Mouse (Mus musculus): Measurements from ENCODE around the gene Btbd7.

Gene Btbd7

DNA sequence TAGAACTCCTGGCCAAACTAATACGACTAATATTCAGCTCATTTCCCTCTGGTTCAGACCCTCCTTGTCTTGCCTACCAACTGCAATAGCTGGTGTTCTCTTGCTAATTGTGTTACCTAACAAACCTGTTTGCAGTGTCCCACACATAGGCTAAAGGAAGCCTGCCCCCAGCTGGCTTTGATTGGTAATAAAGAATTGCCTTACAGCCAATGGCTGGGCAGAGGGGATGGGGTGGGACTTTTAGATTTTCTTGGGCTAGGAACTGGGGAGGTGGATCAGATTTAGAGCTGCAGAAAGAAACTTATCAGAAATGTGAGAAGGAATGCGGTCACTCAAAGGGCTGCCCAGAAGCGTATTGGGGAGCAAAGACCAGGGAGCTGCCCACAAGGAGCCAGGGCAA lies 98.8 kb downstream of the Btbd7 start:
- in situ Hi-C loops (cut with MboI): no loop called here

DNA sequence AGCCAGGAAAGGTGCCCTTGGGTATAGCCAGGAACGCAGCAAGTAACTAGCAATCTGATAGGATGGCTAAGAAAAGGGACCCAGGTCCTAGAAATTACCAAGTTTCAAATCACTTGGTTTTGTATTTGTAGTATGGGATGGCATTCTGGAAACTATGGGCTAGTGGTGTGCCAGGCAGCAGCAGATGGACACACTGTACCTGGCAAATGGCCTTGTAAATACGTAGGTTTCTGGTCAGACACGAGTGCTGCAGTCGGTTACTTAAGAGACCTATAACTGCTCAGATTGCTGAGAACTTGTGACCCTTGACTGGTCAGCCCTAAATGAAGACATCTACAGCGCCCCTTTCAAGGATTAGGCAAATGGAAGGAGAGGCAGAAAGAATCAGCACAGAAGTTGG lies 100.1 kb downstream of the Btbd7 start:
- in situ Hi-C loops (cut with MboI): no loop called here

DNA sequence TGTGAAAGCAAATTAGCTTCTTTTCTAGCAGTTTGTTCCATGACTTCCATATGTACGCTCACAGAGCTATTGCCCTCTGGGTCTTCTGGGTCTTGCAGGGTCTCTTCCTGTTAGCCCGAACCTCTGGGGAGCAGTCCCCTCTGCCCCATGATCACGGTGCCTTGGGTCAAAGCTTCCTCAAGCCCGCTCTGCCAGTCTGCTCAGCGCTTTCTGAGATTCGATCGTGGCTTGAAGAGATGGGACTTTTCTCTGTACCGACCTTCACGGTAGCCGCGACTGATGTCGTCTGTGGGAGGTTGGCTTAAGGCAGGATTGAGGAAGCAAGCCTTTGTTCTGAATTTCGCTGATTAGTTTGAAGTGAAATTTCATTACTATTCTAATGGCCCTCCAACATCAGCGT lies 102.2 kb downstream of the Btbd7 start:
- in situ Hi-C loops (cut with MboI): no loop called here

DNA sequence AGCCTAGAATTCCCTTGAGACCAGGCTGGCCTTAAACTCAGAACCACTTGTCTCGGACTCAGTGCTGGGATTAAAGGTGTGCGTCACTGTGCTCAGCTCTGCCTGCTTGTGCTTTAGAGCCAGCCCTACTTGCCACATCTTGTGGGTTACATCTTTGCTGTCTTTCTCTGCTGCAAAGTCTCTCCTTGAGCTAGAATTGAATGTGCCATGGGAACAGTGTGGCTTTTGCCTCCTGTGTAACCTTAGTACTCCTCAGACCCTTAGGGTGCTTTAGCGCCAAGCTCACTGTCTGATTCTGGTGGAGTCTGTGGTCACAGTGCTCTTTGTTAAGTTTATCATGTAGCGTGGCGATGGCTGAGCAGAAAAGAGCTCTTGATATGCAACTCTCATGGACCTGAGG lies 105.6 kb downstream of the Btbd7 start:
- in situ Hi-C loops (cut with MboI): no loop called here

DNA sequence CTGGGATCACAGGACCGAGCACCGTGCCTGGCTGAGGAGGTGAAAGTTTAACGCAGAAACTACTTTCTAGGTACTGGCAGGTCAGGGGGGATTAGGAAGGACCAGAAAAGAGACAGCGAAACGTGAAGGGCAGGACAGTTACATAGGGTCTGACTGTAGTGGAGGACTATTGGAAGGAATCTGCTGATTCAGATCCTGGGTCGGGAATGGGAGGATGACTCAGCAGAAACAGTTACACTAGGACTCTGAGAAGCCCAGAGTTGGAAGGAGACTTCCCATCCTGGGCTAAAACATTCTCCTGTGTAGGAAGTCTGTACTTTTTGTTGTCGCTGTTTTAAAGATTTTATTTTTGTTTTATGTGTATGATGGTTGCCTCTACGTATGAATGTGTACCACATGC lies 106.7 kb downstream of the Btbd7 start:
- in situ Hi-C loops (cut with MboI): no loop called here

DNA sequence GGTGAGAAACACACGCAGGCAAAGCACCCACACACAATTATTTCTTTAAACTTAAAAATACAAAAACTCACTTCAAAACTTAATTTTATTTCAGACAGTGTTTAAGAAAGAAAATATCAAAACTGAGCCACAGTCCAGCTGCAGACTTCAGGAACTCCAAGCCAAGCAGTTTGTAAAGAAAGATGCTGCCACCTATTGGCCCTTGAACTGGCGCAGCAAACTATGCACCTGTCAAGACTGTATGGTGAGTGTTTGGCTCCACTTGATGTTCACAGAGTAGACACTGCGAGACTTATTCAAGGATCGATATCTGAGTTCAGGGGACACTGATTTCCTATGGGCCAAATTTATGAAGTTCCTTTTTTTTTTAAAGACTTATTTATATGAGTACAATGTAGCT lies 109.3 kb downstream of the Btbd7 start:
- in situ Hi-C loops (cut with MboI): no loop called here

DNA sequence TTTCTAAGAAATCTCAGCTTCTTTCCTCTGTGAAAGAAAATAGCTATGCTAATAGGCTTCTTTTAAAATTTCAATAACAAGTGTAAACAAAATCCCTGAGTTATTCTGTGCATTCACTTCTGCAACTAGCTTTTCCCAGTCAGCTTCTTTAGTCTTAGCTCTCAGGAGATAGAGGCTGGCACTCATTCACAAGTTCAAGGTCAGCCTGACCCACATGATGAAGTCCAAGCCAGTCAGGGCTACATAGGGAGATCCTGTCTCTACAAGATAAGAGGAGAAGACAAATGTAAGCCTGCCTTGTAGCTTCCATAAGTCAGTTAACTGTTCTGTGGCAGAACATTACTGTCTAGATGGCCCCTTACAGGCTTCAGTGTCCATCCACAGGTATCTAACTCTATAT lies 114.6 kb downstream of the Btbd7 start:
- in situ Hi-C loops (cut with MboI): no loop called here

DNA sequence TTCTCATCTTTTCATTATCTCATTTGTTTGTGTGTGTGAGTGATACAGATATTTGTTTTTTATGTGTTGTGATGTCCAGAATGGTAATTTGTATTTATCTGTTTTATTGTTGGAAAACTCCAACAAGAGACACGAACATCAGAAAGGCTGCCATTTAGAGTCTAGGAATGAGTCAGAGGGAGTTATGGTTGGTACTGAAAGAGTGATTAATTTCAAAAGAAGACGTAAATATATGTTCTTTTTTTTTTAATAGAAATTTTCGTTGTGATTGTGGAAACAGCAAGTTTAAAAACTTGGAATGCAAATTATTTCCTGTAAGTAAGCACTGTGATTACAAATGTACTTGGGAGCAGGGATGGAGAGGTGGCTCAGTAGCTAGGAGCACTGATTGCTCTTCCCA lies 116.6 kb downstream of the Btbd7 start:
- in situ Hi-C loops (cut with MboI): no loop called here

DNA sequence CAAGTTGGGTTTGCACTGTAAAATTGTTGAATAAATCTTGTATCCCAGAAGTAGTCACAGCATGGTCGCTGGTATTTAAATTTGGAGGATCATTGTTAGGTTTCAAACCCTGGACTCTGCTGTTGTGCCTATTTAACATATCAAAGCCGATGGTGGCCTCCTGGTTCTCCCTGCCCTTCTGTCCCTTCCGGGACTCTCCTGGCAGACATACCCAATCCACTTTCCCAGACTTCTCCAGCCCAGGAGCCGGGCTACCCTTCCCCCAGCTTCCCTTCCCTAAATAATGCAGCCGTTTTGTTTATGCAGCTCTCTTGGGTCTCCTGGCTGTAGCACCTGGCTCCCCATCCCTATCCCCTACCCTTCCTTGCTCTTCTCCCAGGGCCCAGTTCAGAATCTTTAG lies 119.3 kb downstream of the Btbd7 start:
- in situ Hi-C loops (cut with MboI): no loop called here

DNA sequence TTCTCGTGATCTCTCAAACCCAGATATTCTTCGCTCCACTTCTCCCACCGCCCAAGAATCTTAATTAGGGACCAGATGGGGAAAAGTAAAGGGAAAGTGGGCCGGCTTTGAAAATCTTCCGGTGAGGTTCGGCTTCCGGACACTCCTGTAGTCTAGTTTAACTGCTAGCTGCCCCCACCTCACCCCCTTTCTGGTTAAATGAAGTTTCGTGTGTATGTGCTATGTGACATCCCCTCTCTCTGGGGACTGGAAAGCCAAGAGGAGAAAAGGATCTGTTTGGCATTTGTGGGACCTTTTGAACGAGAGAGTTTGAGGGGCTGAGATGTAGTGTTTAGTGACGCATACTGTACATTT lies 119.9 kb downstream of the Btbd7 start, which contains the start of gene Gm20604:
Gm20604 (minus strand) TSS at position 270 of the 354 bp plus-strand sequence.
- in situ Hi-C loops (cut with MboI): no loop called here

DNA sequence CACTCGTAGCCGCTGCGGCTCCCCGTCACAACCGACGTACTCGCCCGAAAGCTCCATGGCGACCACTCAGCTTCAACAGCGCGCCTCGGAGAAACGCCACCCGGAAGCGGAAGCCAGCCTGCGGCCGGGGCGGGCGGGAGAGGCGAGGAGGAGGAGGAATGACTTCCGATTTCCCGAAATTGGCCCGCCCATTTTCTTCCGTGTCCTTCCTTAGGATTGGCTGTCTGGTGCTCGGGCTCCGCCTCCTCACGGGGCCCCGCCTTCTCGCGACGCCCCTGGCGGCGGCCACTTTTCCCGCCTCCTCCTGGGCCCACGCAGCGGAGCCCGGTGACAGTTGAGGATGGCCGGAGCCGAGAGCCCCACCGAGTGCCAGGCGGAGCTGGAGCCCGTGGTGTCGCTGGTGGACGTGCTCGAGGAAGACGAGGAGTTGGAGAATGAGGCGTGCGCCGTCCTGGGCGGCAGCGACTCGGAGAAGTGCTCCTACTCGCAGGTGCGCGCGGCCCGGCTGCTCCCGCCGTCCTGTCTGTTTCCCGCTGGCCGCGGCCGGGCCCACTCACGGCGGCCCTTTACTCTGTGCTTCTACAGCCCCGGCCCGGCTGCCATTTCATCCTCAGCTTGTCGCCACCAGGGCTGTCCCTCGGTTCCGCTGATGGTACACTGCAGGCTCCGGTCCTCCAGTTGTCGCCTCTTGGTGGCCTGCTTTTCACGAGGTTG lies 120.4 kb downstream of the Btbd7 start, which contains the start of the genes Gm28051, Gon7 and Ubr7:
Gm28051 (minus strand) TSS at position 77 of the 714 bp plus-strand sequence.
Gon7 (minus strand) TSS at position 115 of the 714 bp plus-strand sequence.
Ubr7 (plus strand) TSS at position 279 of the 714 bp plus-strand sequence.
- in situ Hi-C loops (cut with MboI): no loop called here

DNA sequence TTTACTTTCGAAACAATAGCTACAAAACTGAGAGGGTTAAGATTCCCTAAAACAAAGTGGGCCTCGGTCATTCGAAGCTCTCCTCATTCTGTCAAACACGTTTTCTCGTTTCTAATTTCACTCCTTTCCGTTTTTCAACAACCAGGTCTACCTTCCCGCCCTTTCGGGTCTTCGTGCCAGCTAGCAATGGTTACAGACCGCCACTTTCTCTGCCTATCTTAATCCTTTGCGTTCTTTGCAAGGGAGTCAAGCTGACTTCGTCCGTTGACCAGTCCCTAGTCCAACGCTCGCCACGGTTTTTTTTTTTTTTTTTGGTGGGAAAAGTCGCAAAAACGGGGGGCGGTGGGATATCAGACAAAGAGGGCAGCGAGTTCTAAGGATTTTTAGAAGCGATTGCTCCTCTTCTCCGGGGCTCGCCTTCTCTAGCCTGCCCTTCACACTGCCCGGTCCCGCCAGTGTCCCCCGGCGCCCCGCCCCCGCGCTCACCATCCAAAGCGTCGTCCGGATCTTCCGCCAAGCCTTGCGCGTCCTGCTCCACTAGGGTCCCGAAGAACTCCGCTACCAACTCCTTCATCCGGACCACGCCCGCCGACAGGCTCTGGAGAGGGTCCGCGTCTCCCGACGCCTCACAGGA lies 121.1 kb downstream of the Btbd7 start:
- in situ Hi-C loops (cut with MboI): no loop called here

DNA sequence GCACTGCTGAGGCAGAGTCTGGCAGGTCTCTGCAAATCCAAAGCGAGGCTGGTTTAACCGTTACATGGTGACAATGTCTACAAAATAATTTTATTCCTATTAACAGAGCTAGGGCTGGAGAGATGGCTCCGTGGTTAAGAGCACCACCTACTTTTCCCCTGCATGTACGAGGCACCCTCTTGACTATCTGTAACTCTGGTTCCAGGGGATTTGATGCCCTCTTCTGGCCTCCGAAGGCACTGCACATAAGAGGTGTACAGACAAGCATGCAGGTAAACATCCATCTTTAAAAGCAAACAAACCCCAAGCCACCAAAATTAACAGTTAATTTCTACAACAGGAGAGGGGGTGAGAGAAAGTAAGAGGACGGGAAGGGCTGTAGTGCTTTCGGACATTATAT lies 122.0 kb downstream of the Btbd7 start:
- in situ Hi-C loops (cut with MboI): no loop called here

DNA sequence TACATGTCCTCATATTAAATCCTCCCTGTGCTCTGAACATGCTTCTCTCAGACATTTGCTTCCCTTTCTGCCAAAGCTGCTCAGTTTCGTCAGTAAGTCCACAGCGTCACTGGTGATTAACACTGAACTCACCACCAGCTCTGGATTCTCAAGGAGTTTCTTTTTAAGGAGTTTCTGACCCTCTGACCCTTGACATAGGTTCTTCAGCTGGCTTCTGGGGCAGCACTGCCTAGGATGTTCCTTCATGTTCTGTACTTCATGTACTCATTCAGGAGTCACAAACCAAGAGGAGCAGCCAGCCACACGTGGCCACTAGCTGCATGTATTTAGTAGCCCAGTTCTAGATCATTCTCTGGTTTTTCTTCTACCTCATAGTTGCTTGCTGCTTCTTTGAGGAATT lies 130.0 kb downstream of the Btbd7 start:
- in situ Hi-C loops (cut with MboI): loop anchor here (25.0 kb wide), 2 partner anchors 314 to 786 kb away; partner anchors contain the start of gene Atxn3

DNA sequence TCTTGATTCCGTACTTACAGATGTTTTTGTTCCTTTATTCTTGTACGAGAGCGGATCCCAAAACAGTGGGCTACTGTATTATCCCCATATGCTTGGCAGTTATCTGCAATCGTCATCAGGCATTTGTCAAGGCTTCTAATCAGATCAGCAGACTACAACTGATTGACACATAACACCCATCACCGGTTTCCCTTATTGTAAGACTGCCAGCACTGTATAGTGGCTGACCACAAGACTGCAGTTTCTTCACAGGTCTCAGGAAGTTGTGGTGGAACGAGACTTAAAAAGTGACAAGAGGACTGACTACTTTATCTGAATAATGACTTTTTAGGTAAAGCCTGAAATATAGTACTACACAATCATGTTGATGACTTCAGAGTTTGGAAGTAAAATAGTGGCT lies 133.4 kb downstream of the Btbd7 start:
- in situ Hi-C loops (cut with MboI): loop anchor here (25.0 kb wide), 2 partner anchors 317 to 783 kb away; partner anchors contain the start of gene Atxn3

DNA sequence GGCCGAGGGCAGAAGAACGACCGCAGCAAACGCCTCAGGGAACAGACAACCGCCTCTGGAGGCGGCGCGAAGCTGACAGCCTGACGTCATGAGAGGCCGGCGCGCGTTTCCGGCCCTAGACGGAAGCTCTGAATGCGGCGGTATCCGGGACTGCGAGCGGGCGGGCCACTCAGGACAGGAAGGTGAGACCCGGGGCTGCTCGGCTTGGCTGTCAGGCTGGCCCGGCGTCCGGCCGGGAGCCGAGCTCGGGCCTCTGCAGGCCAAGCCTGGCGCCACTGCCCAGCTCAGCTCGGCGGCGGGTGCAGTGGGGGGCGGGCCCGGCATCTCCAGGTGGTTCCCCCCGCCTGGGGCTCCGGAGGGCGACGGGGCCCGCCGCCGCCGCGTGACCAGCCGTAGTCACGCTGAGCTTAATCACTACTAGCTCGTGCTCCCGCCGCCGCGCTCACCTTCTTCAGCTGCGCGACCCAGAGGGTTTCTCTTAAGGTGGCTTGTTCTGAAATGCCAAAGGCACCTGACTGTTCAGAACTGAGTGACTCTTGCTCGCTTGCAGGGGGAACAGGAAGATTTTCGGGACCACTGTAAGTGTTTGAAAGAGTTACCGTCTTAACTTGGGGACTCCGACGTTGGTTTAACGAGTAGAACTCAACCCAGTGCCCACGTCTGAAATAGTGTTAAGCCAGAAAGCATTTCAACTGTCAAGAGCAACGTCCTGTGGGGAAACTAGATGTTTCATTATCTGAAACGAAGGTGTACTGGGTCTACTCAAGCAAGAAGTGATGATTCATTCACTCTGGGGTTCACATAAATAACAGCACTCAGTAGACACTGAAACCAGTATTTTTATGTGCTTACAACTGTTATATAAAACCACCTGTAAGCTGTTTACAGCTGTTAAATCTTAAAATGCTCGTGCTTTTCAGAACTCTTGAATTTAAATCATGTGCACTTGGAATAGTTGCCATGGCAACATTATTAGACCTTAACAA lies 134.4 kb downstream of the Btbd7 start, which contains the start of the genes Moap1 and Tmem251:
Moap1 (minus strand) TSS at position 73 of the 986 bp plus-strand sequence.
Tmem251 (plus strand) TSS at position 174 of the 986 bp plus-strand sequence.
- in situ Hi-C loops (cut with MboI): loop anchor here (25.0 kb wide), 2 partner anchors 318 to 782 kb away; partner anchors contain the start of gene Atxn3

DNA sequence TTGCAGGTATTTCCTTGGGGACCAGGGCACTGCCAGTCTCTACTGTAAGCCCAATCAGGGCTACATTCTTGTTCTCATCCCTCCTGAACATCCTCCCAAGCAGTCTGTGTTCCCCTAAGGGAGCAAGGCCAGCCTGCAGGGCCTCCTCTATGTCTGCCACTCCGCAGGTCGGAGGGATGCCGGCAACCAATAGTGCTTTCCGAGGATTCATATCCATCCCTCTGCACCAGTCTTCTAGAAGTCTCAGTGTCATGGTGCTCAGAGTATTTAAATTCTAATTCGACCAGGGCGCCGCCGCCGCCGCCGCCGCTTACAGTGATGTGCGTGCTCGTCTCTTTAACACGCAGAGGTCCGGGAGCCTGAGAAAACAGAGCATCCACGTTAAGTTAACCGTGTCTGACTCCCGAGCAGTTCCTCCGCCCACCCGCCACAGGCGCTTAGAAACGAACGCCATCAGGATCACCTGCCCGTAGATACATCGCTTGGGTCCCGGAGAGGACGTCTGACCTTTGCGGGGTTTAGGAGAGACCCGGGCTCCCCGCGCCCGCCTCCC lies 135.2 kb downstream of the Btbd7 start:
- in situ Hi-C loops (cut with MboI): loop anchor here (25.0 kb wide), 2 partner anchors 319 to 781 kb away; partner anchors contain the start of gene Atxn3

DNA sequence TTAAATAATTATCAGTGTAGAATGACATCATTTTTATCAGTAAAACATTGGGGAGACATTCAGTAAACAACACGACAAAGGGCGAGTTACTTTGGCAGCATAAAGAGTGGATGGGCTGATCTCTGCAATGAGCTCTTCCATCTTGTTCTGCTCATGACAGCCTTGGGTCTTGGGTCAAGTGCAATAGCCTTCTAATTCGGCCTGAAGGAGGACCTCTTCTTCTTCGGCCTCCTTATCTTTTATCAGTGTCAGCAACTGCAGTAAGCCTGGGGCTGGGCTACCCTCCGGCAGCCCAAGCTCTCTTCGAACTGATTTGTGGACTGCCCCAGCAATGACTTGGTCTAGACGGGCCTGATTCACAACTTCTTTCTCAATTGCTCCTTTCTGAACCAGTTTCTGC lies 136.2 kb downstream of the Btbd7 start:
- in situ Hi-C loops (cut with MboI): loop anchor here (25.0 kb wide), 2 partner anchors 320 to 780 kb away; partner anchors contain the start of gene Atxn3

DNA sequence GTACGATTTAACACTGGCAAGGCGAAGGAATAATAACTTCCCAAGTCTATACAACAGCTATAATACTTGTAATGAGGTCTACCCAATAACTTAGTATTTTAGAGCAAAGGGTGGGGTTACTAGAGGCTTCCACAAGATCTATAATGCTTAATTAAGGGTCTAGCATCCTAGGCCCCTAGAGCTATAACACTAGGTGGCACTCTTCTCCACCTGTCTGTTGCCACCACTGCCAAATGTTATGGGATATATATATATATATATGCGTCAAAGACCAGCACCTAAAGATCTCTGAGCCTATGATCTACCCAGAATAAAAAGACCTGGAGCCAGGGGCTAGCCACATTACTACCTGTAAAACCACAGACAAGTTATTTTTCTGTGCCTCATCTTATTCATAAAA lies 138.0 kb downstream of the Btbd7 start:
- in situ Hi-C loops (cut with MboI): loop anchor here (25.0 kb wide), 2 partner anchors 322 to 778 kb away; partner anchors contain the start of gene Atxn3

DNA sequence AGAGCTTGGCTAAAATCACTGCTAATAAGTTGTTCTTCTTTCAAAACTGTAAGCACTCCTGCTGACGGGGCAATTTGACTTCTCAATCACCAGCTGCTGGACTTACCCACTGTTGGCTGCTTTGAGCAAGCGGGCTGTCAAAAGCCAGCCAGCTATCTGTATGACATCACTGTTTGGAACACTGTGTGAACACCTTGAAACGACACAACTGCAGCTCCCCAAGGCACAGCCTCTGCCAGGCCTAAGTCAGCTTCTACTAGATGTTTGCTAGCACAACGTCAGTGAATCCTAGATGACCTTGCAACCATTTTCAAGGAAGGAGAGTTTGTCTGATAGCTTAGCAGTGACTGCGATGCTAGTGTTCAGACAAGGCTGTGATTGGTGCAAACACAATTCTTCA lies 139.2 kb downstream of the Btbd7 start:
- in situ Hi-C loops (cut with MboI): loop anchor here (25.0 kb wide), 2 partner anchors 323 to 777 kb away; partner anchors contain the start of gene Atxn3

DNA sequence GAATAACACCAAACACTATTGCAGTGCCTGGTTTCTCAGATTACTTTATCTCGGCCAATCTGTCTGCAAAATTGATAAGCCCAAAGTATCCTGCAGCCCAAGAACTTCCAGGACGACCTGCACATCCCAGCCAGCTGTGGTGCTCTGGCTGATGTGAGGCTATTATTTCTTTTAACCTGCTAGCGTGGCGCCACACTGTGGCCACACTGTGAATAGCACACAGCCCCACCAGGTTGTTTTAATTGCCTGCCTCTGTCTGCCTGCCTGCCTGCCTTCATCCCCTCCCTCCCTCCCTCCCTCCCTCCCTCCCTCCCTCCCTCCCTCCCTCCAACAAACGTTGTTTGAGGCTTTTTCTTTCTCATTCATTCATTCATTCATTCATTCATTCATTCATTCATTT lies 144.9 kb downstream of the Btbd7 start:
- in situ Hi-C loops (cut with MboI): loop anchor here (25.0 kb wide), 2 partner anchors 329 to 771 kb away; partner anchors contain the start of gene Atxn3
